Mouse (Mus musculus) kidney, postnatal 0 days (tissue): ENCODE data around the gene Nrarp. TPM values are rescaled to one million over a fixed set of nuclear protein-coding genes. Genes with fewer than 3 reads are reported as not detected.
A peak's percentile ranks its signal among the peaks of the same experiment; 100 is the strongest.

Source experiments
- ATAC-seq: fragments of 200-750 bp; cut with Nextera tagmentation; replicated peaks from 2 replicates; pipeline ENCODE4 v1.8.0; 2017; ENCODE audit warnings: low read depth, moderate number of reproducible peaks, moderate TSS enrichment, moderate library complexity; ENCODE audit not compliant: low FRiP score
- DNase-seq: peaks from one replicate; pipeline ENCODE4 v3.0.0-alpha.2; 2016; ENCODE audit warnings: low spot score
- H3K27ac ChIP-seq: fragments of 300-500 bp; sonication (generic); 2 replicates; pipeline ENCODE4 v1.5.1; 2014; ENCODE audit warnings: mild to moderate bottlenecking
- H3K27me3 ChIP-seq: fragments of 300-500 bp; sonication (generic); 2 replicates; pipeline ENCODE4 v1.6.1; 2014; ENCODE audit warnings: low read length, mixed read lengths; ENCODE audit not compliant: insufficient read depth
- H3K36me3 ChIP-seq: fragments of 300-500 bp; sonication (generic); 2 replicates; pipeline ENCODE4 v1.6.1; 2014; ENCODE audit warnings: low read length, mixed read lengths; ENCODE audit not compliant: insufficient read depth
- H3K4me1 ChIP-seq: fragments of 300-500 bp; sonication (generic); replicated peaks from 2 replicates; pipeline ENCODE4 v1.6.1; 2014; ENCODE audit warnings: antibody characterized with exemption, low read length, mixed read lengths; ENCODE audit not compliant: insufficient read depth
- H3K4me2 ChIP-seq: fragments of 300-500 bp; sonication (generic); 2 replicates; pipeline ENCODE4 v1.6.1; 2014; ENCODE audit warnings: mild to moderate bottlenecking, low read length, moderate library complexity, mixed read lengths
- H3K4me3 ChIP-seq: fragments of 300-500 bp; sonication (generic); replicated peaks from 2 replicates; pipeline ENCODE4 v1.5.1; 2014; ENCODE audit warnings: low read depth, low read length
- H3K9ac ChIP-seq: fragments of 300-500 bp; sonication (generic); 2 replicates; pipeline ENCODE4 v1.6.1; 2014; ENCODE audit warnings: low read depth, low read length
- H3K9me3 ChIP-seq: fragments of 300-500 bp; sonication (generic); replicated peaks from 2 replicates; pipeline ENCODE4 v1.6.1; 2016; ENCODE audit warnings: low read length, inconsistent platforms, mixed read lengths
- CTCF ChIP-seq: IDR thresholded peaks from 2 replicates; pipeline ENCODE4 v1.5.1; 2016; ENCODE audit warnings: antibody characterized with exemption, low read depth, mild to moderate bottlenecking, moderate library complexity
- WGBS: fragments of 180-500 bp; shearing (Covaris S2); extraction: QIAGEN DNeasy Blood & Tissue Kit; methylation state at CpG from one replicate; pipeline ENCODE4 v1.1.7; 2014; 5-methylcytosine and 5-hydroxymethylcytosine counted together
- polyA plus RNA-seq: library from polyadenylated mRNA; unstranded; fragments of >200 nt; fragmentation: Nextera tagmentation; extraction: Ambion mirVana; gene quantifications from 2 replicates; pipeline ENCODE4 v1.2.1, GENCODE M21; 2015

Nrarp gene
- polyA plus RNA-seq, 1 experiment from 2014 or later, result 21.6 TPM

DNA sequence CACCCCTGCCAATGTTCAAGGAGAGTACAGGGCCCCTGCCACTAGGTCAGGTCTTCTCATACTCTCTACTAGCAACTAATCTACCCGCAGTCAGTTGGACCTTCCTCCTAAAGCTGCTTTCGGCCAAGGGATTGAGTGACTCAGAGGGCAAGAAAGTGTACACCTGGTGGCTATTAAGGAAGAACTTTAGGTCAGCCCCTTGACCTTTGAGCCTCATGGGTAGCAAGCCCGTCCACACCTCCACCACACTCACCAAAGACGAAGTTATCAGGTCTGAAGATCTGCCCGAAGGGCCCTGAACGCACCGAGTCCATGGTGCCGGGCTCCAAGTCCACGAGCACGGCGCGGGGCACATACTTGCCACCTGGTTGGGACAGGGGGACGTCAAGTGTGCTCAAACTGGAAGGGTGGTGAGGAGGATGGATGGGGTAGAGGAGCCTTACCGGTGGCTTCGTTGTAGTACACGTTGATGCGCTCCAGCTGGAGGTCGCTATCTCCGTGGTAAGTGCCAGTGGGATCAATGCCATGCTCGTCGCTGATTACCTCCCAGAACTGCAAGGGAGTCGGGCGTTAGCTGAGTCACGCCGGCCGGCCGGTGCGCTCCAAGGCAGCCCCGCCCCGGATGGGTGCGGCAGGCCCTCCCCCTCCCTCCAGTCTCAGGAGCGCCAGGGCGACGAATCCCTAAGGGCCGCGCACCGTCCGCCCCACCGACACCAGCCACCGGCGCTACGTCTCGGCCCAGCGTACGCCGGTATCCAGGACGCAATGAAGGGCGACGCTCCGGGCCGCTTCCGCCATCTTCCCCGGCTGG lies 43.3 kb downstream of the Nrarp start:
- peak; percentile 77 for DNase-seq
- 2% methylated on average over 52 of the region's 53 CpGs for WGBS

DNA sequence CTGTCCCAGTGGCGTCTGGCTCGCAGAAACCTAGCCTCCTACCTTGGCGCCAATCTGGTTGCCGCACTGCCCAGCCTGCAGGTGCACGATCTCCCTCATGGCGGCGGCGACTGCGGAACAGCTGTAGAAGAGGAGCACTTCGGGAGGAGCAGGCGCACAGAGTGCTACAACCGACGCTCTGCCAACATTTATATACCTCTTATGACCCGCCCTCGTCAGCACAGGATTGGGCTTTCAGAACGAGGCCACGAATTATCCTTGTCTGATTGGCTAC lies 43.9 kb downstream of the Nrarp start, which contains the start of gene Tubb4b:
TSS of gene Tubb4b (minus strand) at position 211 of the 274 bp plus-strand sequence.
- no peaks in the 10 kb centered on the region for H3K27me3 ChIP-seq
- under 1% methylated on average over 17 of the region's 17 CpGs for WGBS
- peaks cover 18% of the 10 kb centered on the region for H3K4me1 ChIP-seq
- H3K27ac ChIP-seq, result peak within 1 kb of the TSS; percentile 97
- ATAC-seq (no peak), DNase-seq (no peak)
- peak; percentile 22; the same call in 1 of the 2 replicates for TF ChIP-seq CTCF
- H3K9me3 ChIP-seq, result no peaks in the 10 kb centered on the region
- peak within 1 kb of the TSS; percentile 91 for H3K4me2 ChIP-seq
- peak within 1 kb of the TSS; percentile 89 for H3K9ac ChIP-seq
- H3K4me3 ChIP-seq, result peak within 1 kb of the TSS; percentile 83
- 0 out of 2 replicates have a peak, but pooled peaks cover 4% of the 10 kb centered on the region for H3K36me3 ChIP-seq

More for the DNA sequence above, 43.3 kb downstream of the Nrarp start:
- peaks cover 15% of the 10 kb centered on the region for H3K4me1 ChIP-seq
- peak overlapping the region; percentile 91 for H3K4me2 ChIP-seq
- no peaks in the 10 kb centered on the region for H3K27me3 ChIP-seq
- H3K27ac ChIP-seq, result peak overlapping the region; percentile 97
- no peaks in the 10 kb centered on the region for H3K9me3 ChIP-seq
- peak overlapping the region; percentile 89 for H3K9ac ChIP-seq
- peak; percentile 47 for ATAC-seq
- H3K4me3 ChIP-seq, result peak overlapping the region; percentile 83
- 0 out of 2 replicates have a peak, but pooled peaks cover 4% of the 10 kb centered on the region for H3K36me3 ChIP-seq
- no peak for TF ChIP-seq CTCF

DNA sequence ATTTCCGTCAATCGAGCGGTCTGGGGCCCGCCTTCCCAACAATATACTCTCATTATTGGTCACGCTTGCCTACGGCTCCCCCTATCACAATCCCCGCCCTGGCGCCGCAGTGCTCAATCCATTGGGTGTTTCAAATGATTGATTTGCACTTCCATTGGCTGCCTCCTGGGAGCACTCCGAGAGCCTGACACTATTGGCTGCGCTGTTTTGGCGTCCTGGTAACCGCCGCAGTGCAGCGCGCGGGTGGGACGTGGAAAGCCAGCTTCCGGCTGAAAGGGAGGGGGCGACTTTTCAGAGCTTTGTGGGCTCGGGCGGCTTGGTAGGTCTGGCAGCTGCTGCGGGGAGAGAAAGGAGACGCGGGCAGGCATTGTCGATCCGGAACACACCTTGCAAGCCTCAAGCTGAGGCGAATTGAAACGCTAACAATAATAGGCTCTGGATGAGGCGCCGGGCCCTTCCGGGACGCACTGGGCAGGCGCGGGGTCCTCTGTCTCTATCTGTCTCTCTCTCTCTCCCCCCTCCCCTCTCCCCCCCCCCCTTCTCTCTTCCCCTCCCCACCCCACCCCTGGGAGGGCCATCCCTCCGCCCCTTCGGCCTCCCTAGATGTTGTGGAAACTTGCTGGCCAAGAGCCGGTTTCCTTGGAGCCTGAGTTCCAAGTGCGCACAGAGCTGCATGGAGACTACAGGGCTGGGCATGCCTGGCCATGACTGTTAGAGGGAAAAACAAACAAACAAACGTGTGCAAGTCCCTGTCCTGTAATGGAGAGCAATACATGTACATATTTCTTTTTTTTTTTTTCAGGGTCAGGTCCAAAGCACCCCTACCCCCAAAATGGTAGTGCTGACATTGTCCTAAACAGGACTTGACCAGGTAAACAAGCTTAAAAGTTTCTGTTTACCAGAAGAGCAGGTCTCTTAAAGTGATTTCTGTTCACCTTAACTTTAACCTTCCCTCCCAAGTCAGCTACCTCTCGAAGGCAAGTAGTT lies 44.5 kb downstream of the Nrarp start:
- Histone ChIP-seq H3K4me1 (peaks cover 18% of the 10 kb centered on the region), H3K4me2 (peak overlapping the region; percentile 54), H3K4me3 (peak overlapping the region; percentile 83), H3K27me3 (no peaks in the 10 kb centered on the region), H3K9ac (peak overlapping the region; percentile 63), H3K9me3 (no peaks in the 10 kb centered on the region), H3K27ac (peak overlapping the region; percentile 97), H3K36me3 (0 out of 2 replicates have a peak, but pooled peaks cover 4% of the 10 kb centered on the region)
- WGBS, result 2% methylated on average over 33 of the region's 41 CpGs
- ATAC-seq (peak; percentile 94), DNase-seq (peak; percentile 100)
- TF ChIP-seq CTCF, result peak; percentile 28

DNA sequence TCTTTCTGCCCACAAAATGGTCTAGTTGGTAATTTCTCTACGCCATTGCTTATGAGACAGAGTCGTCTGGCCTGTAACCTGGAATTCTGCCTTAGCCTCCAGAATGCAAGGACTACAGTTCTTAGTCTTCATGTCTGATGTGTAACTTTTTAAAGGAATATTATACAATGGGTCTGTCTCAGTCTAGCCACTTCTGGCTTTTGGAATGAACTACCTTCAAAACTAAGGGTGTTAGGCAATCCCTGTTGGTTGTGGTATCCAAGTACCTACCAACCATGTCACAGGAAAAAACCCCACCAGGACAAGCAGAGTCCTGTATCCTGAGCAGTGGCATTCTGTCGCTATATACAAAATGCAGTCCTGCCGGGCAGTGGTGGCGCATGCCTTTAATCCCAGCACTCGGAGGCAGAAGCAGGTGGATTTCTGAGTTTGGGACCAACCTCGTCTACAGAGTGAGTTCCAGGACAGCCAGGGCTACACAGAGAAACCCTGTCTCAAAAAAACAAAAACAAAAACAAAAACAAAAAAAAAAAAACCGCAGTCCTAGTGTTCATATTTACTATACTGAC lies 45.3 kb downstream of the Nrarp start:
- Histone ChIP-seq H3K4me2 (peak overlapping the region; percentile 54; the same call in 1 of the 2 replicates), H3K9me3 (no peaks in the 10 kb centered on the region), H3K4me1 (peaks cover 18% of the 10 kb centered on the region), H3K27ac (peak overlapping the region; percentile 97), H3K27me3 (no peaks in the 10 kb centered on the region), H3K9ac (peak overlapping the region; percentile 18; the same call in 1 of the 2 replicates), H3K4me3 (no peak overlapping the region; the same call in 1 of the 2 replicates), H3K36me3 (0 out of 2 replicates have a peak, but pooled peaks cover 4% of the 10 kb centered on the region)
- ATAC-seq (no peak), DNase-seq (no peak)
- TF ChIP-seq CTCF, result no peak
- WGBS, result 81% methylated on average over 8 of the region's 8 CpGs

DNA sequence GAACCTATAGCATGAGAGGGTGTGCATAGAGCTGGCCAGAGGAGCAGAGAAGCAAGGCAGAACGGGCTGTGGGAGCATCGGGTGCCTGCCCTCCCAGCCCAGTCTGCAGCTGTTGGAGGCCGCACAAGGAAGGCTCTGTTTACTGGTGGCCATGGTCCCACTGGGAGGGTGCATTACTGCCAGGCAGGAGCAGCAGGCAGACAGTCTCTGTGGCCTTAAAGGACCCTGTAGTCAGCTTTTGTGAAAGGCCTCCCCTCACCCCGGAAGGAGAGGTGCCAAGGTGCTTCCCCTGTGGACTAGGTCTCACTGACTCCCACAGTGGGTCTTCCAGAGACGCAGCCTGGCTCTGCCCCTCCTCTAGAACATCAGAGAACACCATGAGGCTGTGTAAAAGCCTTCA lies 46.3 kb downstream of the Nrarp start:
- ATAC-seq (no peak), DNase-seq (no peak)
- WGBS, result 78% methylated on average over 5 of the region's 5 CpGs
- no peak overlapping the region for H3K4me3 ChIP-seq
- no peaks in the 10 kb centered on the region for H3K27me3 ChIP-seq
- H3K4me1 ChIP-seq, result peaks cover 18% of the 10 kb centered on the region
- no peak overlapping the region for H3K4me2 ChIP-seq
- H3K36me3 ChIP-seq, result 0 out of 2 replicates have a peak, but pooled peaks cover under 1% of the 10 kb centered on the region
- TF ChIP-seq CTCF, result no peak
- H3K9ac ChIP-seq, result no peak overlapping the region
- H3K9me3 ChIP-seq, result no peaks in the 10 kb centered on the region
- no peak overlapping the region for H3K27ac ChIP-seq
